Mouse (Mus musculus) large intestine, adult 2 months (tissue): Measurements from ENCODE around the gene Ing3. TPM values are rescaled to one million over a fixed set of nuclear protein-coding genes. Genes with fewer than 3 reads are reported as not detected.

Experiments used
- DNase-seq: peaks from one replicate; pipeline ENCODE4 v3.0.0-alpha.2; 2012; ENCODE audit warnings: low read depth, low spot score
- WGBS: fragments of 180-500 bp; shearing (Covaris S2); methylation state at CpG from one replicate; pipeline ENCODE4 v1.1.7; 2018; 5-methylcytosine and 5-hydroxymethylcytosine counted together
- polyA plus RNA-seq: library from polyadenylated mRNA; depleted of rRNA; stranded (reverse); fragments of >200 nt; gene quantifications from 2 replicates; pipeline ENCODE4 v1.2.3, GENCODE M21; 2012

The Ing3 gene
- polyA plus RNA-seq, 1 experiment, result 5.7 TPM

GRCm38 (mm10) chr6:21990181-21991135 lies 41.1 kb downstream of the Ing3 start:
- no peak for DNase-seq
- 63% methylated on average over 9 of the region's 9 CpGs for WGBS

DNA sequence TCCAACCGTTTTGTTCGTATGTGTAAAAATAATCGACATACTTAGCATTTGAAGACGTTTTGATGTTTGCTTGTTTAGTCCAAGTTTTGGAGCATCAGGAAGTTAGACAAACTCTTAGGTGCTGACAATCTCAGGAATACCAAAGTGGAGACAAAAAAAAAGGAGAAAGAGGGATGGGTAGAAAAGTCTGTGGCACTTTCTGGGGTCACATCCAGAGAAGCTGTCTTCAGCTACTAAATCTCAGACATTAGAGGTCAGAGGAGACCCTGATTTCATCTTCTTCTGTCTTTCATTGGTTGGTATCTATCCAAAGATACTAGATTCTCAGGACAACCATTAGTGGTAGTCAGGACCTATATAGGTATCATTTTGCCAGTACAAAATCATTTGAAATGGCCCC lies 41.8 kb downstream of the Ing3 start:
- 51% methylated on average over 4 of the region's 4 CpGs for WGBS
- DNase-seq, result no peak

- WGBS, result 79% methylated on average over 2 of the region's 2 CpGs
These were observed 43.7 kb downstream of the Ing3 start for GRCm38 (mm10) chr6:21993070-21993469.

GRCm38 (mm10) chr6:21998131-21998530 lies 48.8 kb downstream of the Ing3 start:
- 19% methylated on average over 4 of the region's 4 CpGs for WGBS
- DNase-seq, result no peak

More at GRCm38 (mm10) chr6:21993070-21993469, 43.7 kb downstream of the Ing3 start:
- DNase-seq, result no peak

- no peak for DNase-seq
- WGBS, result 11% methylated on average over 11 of the region's 11 CpGs
These were observed 49.7 kb downstream of the Ing3 start for GRCm38 (mm10) chr6:21999025-21999424.

GRCm38 (mm10) chr6:22000086-22000485 lies 50.7 kb downstream of the Ing3 start:
- no peak for DNase-seq
- WGBS, result 50% methylated on average over 6 of the region's 6 CpGs

- 38% methylated on average over 3 of the region's 3 CpGs for WGBS
These were observed 51.5 kb downstream of the Ing3 start for GRCm38 (mm10) chr6:22000881-22001280.

DNA sequence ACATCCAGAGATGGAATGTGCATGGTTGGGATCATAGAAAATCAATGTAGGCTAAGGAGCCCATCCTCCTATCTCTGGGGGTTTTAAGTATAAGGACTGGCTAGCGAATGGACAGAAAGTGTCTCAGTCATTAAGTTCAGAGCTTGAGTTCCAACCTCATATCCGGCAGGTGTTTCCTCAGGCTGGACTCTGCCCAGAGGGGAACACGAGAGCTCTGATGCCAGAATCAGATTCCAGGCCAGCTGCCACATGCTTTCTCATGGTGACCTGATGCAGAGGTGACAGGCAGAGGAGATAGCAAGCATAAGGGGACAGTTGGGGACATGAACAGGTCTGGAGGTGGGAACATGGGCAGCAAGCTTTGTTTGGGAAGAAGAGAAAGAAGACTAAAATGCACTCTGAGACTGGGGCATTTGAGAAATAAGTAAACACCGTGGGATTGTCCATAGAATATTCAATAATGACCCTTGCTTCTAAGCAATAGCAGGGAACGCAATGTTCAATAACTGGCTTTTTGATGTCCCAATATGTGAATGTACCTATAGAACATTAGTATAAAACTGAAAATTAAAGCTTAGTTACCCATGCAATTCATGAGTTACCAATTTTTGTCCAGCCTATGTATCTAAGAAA lies 52.0 kb downstream of the Ing3 start:
- DNase-seq, result no peak
- WGBS, result 43% methylated on average over 5 of the region's 5 CpGs

More at GRCm38 (mm10) chr6:22000881-22001280, 51.5 kb downstream of the Ing3 start:
- DNase-seq, result no peak

- 58% methylated on average over 17 of the region's 17 CpGs for WGBS
- no peak for DNase-seq
These were observed 53.3 kb downstream of the Ing3 start for GRCm38 (mm10) chr6:22002521-22003199.

DNA sequence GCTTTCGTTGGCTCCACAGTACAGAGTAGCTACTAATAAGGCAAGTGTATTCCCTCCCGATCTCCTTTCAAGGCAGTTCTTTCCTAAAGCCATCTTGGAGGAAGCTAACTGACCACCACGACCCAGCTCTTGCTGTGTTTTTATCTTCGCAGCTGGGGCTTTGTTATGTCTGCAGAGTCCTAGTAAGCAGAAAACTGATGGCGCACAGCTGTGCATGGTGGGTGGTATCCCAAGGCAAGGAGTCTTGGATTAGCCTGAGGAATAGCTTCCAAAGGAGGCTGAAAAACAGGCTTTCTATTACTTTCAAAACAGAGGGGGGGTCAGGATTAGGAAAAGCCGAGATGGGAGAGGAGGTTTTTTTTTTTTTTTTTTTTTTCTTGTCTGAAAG lies 53.8 kb downstream of the Ing3 start:
- 50% methylated on average over 6 of the region's 6 CpGs for WGBS
- DNase-seq, result no peak

GRCm38 (mm10) chr6:22003959-22004543 lies 54.7 kb downstream of the Ing3 start:
- no peak for DNase-seq
- WGBS, result 86% methylated on average over 10 of the region's 10 CpGs

DNA sequence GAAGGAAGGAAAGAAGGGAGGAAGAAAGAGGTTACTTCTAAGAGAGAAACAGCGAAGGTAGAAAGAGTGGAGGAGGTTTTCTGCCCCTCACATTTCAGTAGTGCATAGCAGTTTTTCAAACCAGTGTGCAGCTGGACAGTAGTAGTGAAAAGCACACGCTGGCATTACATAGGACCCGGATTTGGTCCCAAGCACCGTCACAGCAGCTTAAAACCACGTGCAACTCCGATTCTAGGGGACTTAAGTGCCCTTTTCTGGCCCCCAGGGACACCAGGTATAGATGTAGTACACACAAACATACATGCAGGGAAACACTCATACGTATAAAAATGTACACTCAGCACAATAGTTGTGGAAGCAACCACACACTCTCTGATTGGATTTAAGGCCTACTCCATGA lies 59.0 kb downstream of the Ing3 start:
- DNase-seq, result no peak
- 94% methylated on average over 7 of the region's 7 CpGs for WGBS

GRCm38 (mm10) chr6:22010258-22010657 lies 60.9 kb downstream of the Ing3 start:
- DNase-seq, result no peak
- 36% methylated on average over 12 of the region's 12 CpGs for WGBS

- WGBS, result 58% methylated on average over 11 of the region's 11 CpGs
- DNase-seq, result no peak
These were observed 61.5 kb downstream of the Ing3 start for GRCm38 (mm10) chr6:22010761-22011281.

- DNase-seq, result no peak
These were observed 62.2 kb downstream of the Ing3 start for GRCm38 (mm10) chr6:22011546-22011945.

GRCm38 (mm10) chr6:22012099-22012498 lies 62.7 kb downstream of the Ing3 start:
- 38% methylated on average over 5 of the region's 5 CpGs for WGBS
- DNase-seq, result no peak

More at GRCm38 (mm10) chr6:22011546-22011945, 62.2 kb downstream of the Ing3 start:
- 36% methylated on average over 2 of the region's 2 CpGs for WGBS

DNA sequence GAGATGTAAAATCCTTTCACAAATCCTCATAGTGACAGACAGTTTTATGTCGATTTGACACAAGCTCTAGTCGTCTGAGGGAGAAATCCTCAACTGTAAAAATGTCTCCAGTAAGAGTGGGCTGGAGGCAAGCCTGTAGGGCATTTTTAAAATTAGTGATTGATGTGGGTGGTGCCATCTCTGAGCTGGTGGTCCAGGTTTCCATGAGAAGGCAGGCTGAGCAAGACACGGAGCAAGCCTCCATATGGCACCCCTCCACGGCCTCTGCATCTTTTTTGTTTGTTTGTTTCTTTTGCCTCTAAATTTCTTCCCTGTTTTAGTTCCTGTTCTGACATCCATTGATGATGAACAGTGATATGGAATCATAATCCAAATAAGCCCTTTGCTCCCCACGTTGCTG lies 63.1 kb downstream of the Ing3 start:
- WGBS, result 68% methylated on average over 5 of the region's 5 CpGs
- DNase-seq, result no peak

GRCm38 (mm10) chr6:22013394-22013793 lies 64.0 kb downstream of the Ing3 start:
- no peak for DNase-seq
- WGBS, result 63% methylated on average over 3 of the region's 3 CpGs

DNA sequence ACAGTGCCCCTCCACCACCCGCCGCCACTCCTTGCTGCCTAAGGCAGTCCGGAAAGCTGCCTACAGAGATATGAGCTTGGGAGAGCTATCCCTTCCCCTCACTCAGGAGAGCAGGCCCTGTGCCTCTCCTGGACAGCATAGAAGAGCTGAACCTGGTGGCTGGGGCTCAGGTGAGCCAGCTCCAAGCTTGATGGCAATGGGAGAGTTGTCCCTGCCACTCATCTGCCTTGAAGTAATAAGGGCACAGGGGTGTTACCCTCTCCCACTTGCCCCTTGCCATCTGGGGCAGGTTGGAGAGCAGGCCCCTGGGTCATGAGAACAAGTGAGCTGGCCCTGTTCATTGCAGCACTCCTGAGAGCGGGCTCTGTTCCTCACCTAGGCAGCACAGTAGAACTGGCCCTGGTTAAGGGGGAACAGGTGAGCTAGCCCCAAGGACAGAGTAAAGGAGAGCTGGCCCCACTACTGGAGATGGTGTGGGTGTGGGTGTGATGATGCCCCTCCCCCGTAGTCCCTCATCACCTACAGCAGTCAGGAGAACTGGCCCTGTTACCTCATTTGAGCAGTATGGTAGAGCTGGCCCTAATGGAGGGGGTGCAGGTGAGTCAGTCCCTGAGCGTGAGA lies 65.0 kb downstream of the Ing3 start:
- 98% methylated on average over 6 of the region's 6 CpGs for WGBS
- no peak for DNase-seq
